In the genomic region with DNA sequence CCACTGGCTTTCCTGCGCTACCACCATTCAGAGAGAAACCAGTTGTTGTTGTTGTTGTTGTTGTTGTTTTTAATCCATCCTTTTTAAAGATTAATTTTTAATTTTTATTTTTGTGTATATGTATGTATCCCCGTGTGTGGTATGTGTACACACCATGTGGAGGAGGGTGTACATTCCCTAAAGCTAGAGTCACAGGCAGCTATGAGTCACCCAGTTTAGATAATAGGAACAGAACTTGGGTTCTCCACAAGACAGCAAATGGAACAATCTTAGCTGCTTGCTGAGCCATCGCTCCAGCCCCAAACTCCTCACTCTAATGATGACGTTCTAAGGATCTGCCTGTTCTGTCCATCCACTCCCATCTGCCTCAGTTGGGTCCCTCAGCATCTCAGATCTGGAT, we compare ENCODE assay signal across 24 mouse cellular contexts. TPM values are rescaled to one million over a fixed set of nuclear protein-coding genes. Genes with fewer than 3 reads are reported as not detected.
DNase-seq lines count a peak whose midpoint lies in the region; ATAC-seq lines count a peak whose summit lies in the region.
"Had no signal": no experiment of that assay in that cellular context is flagged by ENCODE, and none has a peak within 500 bp of the region (broad histone marks: within the 10 kb centered on the region; RNA-seq: fewer than 3 reads in every experiment).

No protein-coding gene starts in this region.

- no peak overlapping the region for H3K4me2 ChIP-seq in midbrain, embryonic 12.5 days (replicated peaks)
- no peak overlapping the region for H3K4me2 ChIP-seq in midbrain, embryonic 15.5 days
- no peak overlapping the region for H3K4me2 ChIP-seq in kidney, embryonic 16.5 days (replicated peaks; ENCODE audit: low read depth, low read length)
- H3K4me2 ChIP-seq: embryonic facial prominence, embryonic 12.5 days; embryonic facial prominence, embryonic 15.5 days; forebrain, embryonic 12.5 days; forebrain, embryonic 15.5 days; heart, embryonic 11.5 days; hindbrain, embryonic 12.5 days; hindbrain, embryonic 15.5 days had no signal

- no peaks in the 10 kb centered on the region for H3K36me3 ChIP-seq in midbrain, embryonic 12.5 days
- no peaks in the 10 kb centered on the region for H3K36me3 ChIP-seq in midbrain, embryonic 15.5 days (replicated peaks)
- no peaks in the 10 kb centered on the region for H3K36me3 ChIP-seq in kidney, embryonic 16.5 days (ENCODE audit: insufficient read depth, low read length)
- H3K36me3 ChIP-seq: embryonic facial prominence, embryonic 12.5 days; embryonic facial prominence, embryonic 15.5 days; forebrain, embryonic 12.5 days; forebrain, embryonic 15.5 days; hindbrain, embryonic 12.5 days; hindbrain, embryonic 15.5 days had no signal

- WGBS in midbrain, embryonic 12.5 days: 91% methylated on average over 4 of the region's 4 CpGs
- 95% methylated on average over 4 of the region's 4 CpGs for WGBS in midbrain, embryonic 15.5 days
- 94% methylated on average over 4 of the region's 4 CpGs for WGBS in kidney, embryonic 16.5 days

- peak; percentile 23; the same call in 1 of the 2 replicates for ATAC-seq in midbrain, embryonic 12.5 days (ENCODE audit: low FRiP score, low read depth)
- no peak for ATAC-seq in midbrain, embryonic 15.5 days (replicated peaks)
- no peak for ATAC-seq in kidney, embryonic 16.5 days (ENCODE audit: low FRiP score, low TSS enrichment)
- ATAC-seq: forebrain, embryonic 15.5 days; intestine, postnatal 0 days had no signal

- no peaks in the 10 kb centered on the region for H3K9me3 ChIP-seq in midbrain, embryonic 12.5 days
- H3K9me3 ChIP-seq in midbrain, embryonic 15.5 days: no peaks in the 10 kb centered on the region
- no peaks in the 10 kb centered on the region for H3K9me3 ChIP-seq in kidney, embryonic 16.5 days (ENCODE audit: low read length)
- H3K9me3 ChIP-seq: embryonic facial prominence, embryonic 12.5 days; embryonic facial prominence, embryonic 15.5 days; forebrain, embryonic 12.5 days; forebrain, embryonic 15.5 days; hindbrain, embryonic 12.5 days; hindbrain, embryonic 15.5 days had no signal

- H3K4me1 ChIP-seq in midbrain, embryonic 12.5 days: no peaks in the 10 kb centered on the region
- no peaks in the 10 kb centered on the region for H3K4me1 ChIP-seq in midbrain, embryonic 15.5 days
- H3K4me1 ChIP-seq in kidney, embryonic 16.5 days (ENCODE audit: insufficient read depth, low read length): no peaks in the 10 kb centered on the region
- H3K4me1 ChIP-seq: embryonic facial prominence, embryonic 12.5 days; embryonic facial prominence, embryonic 15.5 days; forebrain, embryonic 12.5 days; forebrain, embryonic 15.5 days; hindbrain, embryonic 12.5 days; hindbrain, embryonic 15.5 days had no signal

- peak; percentile 36 for DNase-seq in 416B (ENCODE audit: low read depth)
- peak; percentile 53 for DNase-seq in NIH3T3 (ENCODE audit: low read depth)
- DNase-seq in cerebellum, adult 8-10 months: no peak
- DNase-seq in gastrocnemius, adult 8-10 months (ENCODE audit: low spot score in 2 of 2): no peak
- DNase-seq: adrenal gland, adult 2 months; adrenal gland, postnatal 14 days; cerebellum, adult 11-12 months; cerebellum, adult 9-10 months; cerebellum, postnatal 14 days; gastrocnemius, adult 2 months; gastrocnemius, postnatal 25 days; kidney, adult 8-10 months had no signal

- H3K27ac ChIP-seq in midbrain, embryonic 12.5 days (replicated peaks): no peak overlapping the region
- H3K27ac ChIP-seq in midbrain, embryonic 15.5 days: no peak overlapping the region
- no peak overlapping the region for H3K27ac ChIP-seq in kidney, embryonic 16.5 days (ENCODE audit: low read length)
- H3K27ac ChIP-seq: embryonic facial prominence, embryonic 12.5 days; embryonic facial prominence, embryonic 15.5 days; forebrain, embryonic 12.5 days; forebrain, embryonic 15.5 days; gastrocnemius, adult 2 months; hindbrain, embryonic 12.5 days; hindbrain, embryonic 15.5 days had no signal

- no peak overlapping the region for H3K9ac ChIP-seq in midbrain, embryonic 12.5 days (replicated peaks)
- H3K9ac ChIP-seq in midbrain, embryonic 15.5 days: no peak overlapping the region
- H3K9ac ChIP-seq in kidney, embryonic 16.5 days (replicated peaks; ENCODE audit: low read length): no peak overlapping the region
- H3K9ac ChIP-seq: embryonic facial prominence, embryonic 12.5 days; embryonic facial prominence, embryonic 15.5 days; forebrain, embryonic 12.5 days; forebrain, embryonic 15.5 days; hindbrain, embryonic 12.5 days; hindbrain, embryonic 15.5 days had no signal

- no peaks in the 10 kb centered on the region for H3K27me3 ChIP-seq in midbrain, embryonic 12.5 days
- no peaks in the 10 kb centered on the region for H3K27me3 ChIP-seq in midbrain, embryonic 15.5 days (replicated peaks)
- no peaks in the 10 kb centered on the region for H3K27me3 ChIP-seq in kidney, embryonic 16.5 days (ENCODE audit: insufficient read depth, low read length)
- H3K27me3 ChIP-seq: embryonic facial prominence, embryonic 12.5 days; embryonic facial prominence, embryonic 15.5 days; forebrain, embryonic 12.5 days; forebrain, embryonic 15.5 days; hindbrain, embryonic 12.5 days; hindbrain, embryonic 15.5 days had no signal

- H3K4me3 ChIP-seq in midbrain, embryonic 12.5 days: no peak overlapping the region
- H3K4me3 ChIP-seq in midbrain, embryonic 15.5 days: no peak overlapping the region
- no peak overlapping the region for H3K4me3 ChIP-seq in kidney, embryonic 16.5 days (ENCODE audit: low read length)
- H3K4me3 ChIP-seq: embryonic facial prominence, embryonic 12.5 days; embryonic facial prominence, embryonic 15.5 days; erythroblast, embryonic 14.5 days; forebrain, embryonic 12.5 days; forebrain, embryonic 15.5 days; gastrocnemius, adult 2 months; hindbrain, embryonic 12.5 days; hindbrain, embryonic 15.5 days had no signal

RNA-seq across cellular contexts. Expression of a gene that starts 29.2 kb away (rescaled TPM):
- polyA plus RNA-seq in midbrain, embryonic 12.5 days (2016; fragmentation: Nextera tagmentation; extraction: Ambion mirVana): 9.9 and 11.4 TPM in 2 replicates
- 7.6 and 8.0 TPM in 2 replicates for polyA plus RNA-seq in midbrain, embryonic 15.5 days (2015; fragmentation: Nextera tagmentation; extraction: Ambion mirVana)
- polyA plus RNA-seq in kidney, embryonic 16.5 days (2015; fragmentation: Nextera tagmentation; extraction: Ambion mirVana): 7.0 and 7.6 TPM in 2 replicates
- 10 to 100 TPM; 18.3 to 30.0 (median 24.9) TPM for total RNA-seq in gastrocnemius, adult 8-10 months (2022)

Comparison
In these comparisons a context has a peak if more than half of its experiments do, and no peak if none do; other contexts are left out.
1. DNase-seq: peak in 416B (single experiment) and NIH3T3 (single experiment); none in cerebellum, adult 8-10 months (single experiment) and gastrocnemius, adult 8-10 months (0 of 2).